Mouse (Mus musculus) forebrain, embryonic 13.5 days (tissue): ENCODE measurements at regions not wholly inside any gene's neighbourhood (a gene's known extent, or its start where the extent isn't known, plus 50 kb on each side); places are given as distances from the start of the nearest gene placed in this dataset.
A peak's percentile ranks its signal among the peaks of the same experiment; 100 is the strongest.

ENCODE experiments used
- ATAC-seq: fragments of 200-750 bp; cut with Nextera tagmentation; 2 replicates; pipeline ENCODE4 v1.8.0; 2017
- H3K27ac ChIP-seq: fragments of 300-500 bp; sonication (generic); 2 replicates; pipeline ENCODE4 v1.5.1; 2015; ENCODE audit warnings: inconsistent platforms, mild to moderate bottlenecking, moderate library complexity
- H3K27me3 ChIP-seq: fragments of 300-500 bp; sonication (generic); 2 replicates; pipeline ENCODE4 v1.6.1; 2015; ENCODE audit warnings: mild to moderate bottlenecking, inconsistent platforms
- H3K36me3 ChIP-seq: fragments of 300-500 bp; sonication (generic); 2 replicates; pipeline ENCODE4 v1.6.1; 2015; ENCODE audit warnings: mild to moderate bottlenecking, inconsistent platforms; ENCODE audit not compliant: poor library complexity, severe bottlenecking
- H3K4me1 ChIP-seq: fragments of 300-500 bp; sonication (generic); 2 replicates; pipeline ENCODE4 v1.6.1; 2015; ENCODE audit warnings: inconsistent platforms
- H3K4me2 ChIP-seq: fragments of 300-500 bp; sonication (generic); 2 replicates; pipeline ENCODE4 v1.6.1; 2015; ENCODE audit warnings: inconsistent platforms, mild to moderate bottlenecking, moderate library complexity
- H3K4me3 ChIP-seq: fragments of 300-500 bp; sonication (generic); 2 replicates; pipeline ENCODE4 v1.5.1; 2015; ENCODE audit warnings: mild to moderate bottlenecking, inconsistent platforms
- H3K9ac ChIP-seq: fragments of 300-500 bp; sonication (generic); 2 replicates; pipeline ENCODE4 v1.6.1; 2015; ENCODE audit warnings: mild to moderate bottlenecking, inconsistent platforms
- H3K9me3 ChIP-seq: fragments of 300-500 bp; sonication (generic); replicated peaks from 2 replicates; pipeline ENCODE4 v1.6.1; 2016; ENCODE audit warnings: inconsistent platforms
- WGBS: fragments of 180-500 bp; shearing (Covaris S2); methylation state at CpG from one replicate; pipeline ENCODE4 v1.1.7; 2015; 5-methylcytosine and 5-hydroxymethylcytosine counted together

- ATAC-seq, result peak; percentile 62
- 11% methylated on average over 3 of the region's 3 CpGs for WGBS
- Histone ChIP-seq H3K36me3 (no peaks in the 10 kb centered on the region), H3K27me3 (no peaks in the 10 kb centered on the region), H3K9me3 (no peaks in the 10 kb centered on the region), H3K4me1 (peaks cover 22% of the 10 kb centered on the region), H3K9ac (no peak overlapping the region), H3K27ac (peak overlapping the region; percentile 53; the same call in 1 of the 2 replicates), H3K4me2 (peak overlapping the region; percentile 47), H3K4me3 (no peak overlapping the region; the same call in 1 of the 2 replicates)
Measured at GRCm38 (mm10) chr2:123813950-123814337, 275.8 kb upstream of the Sema6d start.

DNA sequence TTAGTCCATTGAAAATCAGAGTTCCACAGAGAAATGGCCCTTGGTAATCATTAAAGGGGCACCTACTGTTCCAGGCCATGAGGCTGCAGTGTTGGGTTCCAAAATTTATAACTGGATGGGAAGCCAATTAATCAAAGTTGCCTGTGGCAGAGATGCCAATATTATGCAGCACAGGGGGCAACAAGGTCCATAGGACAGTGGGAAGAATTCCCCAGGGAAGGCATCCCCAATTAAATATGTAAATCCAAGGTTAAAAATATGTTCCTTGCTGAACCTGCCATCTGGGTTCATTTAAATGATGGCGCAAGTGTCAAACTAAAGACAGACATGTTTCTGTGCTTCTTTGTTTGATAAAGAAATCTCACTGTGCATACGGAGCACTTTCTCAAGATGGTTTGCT, 273.1 kb upstream of the Sema6d start:
- 65% methylated on average over 2 of the region's 2 CpGs for WGBS

GRCm38 (mm10) chr2:123833540-123834136, 256.1 kb upstream of the Sema6d start:
- Histone ChIP-seq H3K36me3 (no peaks in the 10 kb centered on the region), H3K9ac (no peak overlapping the region), H3K4me3 (no peak overlapping the region), H3K4me1 (peaks cover 10% of the 10 kb centered on the region), H3K4me2 (no peak overlapping the region), H3K27me3 (no peaks in the 10 kb centered on the region), H3K9me3 (no peaks in the 10 kb centered on the region), H3K27ac (peak overlapping the region; percentile 44; the same call in 1 of the 2 replicates)
- WGBS, result 23% methylated on average over 1 of the region's 1 CpGs
- peak; percentile 53; the same call in 1 of the 2 replicates for ATAC-seq

More for the DNA sequence above, 273.1 kb upstream of the Sema6d start:
- ATAC-seq, result no peak
- Histone ChIP-seq H3K9ac (no peak overlapping the region), H3K9me3 (no peaks in the 10 kb centered on the region), H3K36me3 (no peaks in the 10 kb centered on the region), H3K4me1 (peaks cover 22% of the 10 kb centered on the region), H3K27me3 (no peaks in the 10 kb centered on the region), H3K4me3 (no peak overlapping the region), H3K27ac (no peak overlapping the region), H3K4me2 (no peak overlapping the region)
